Mouse (Mus musculus) spleen, adult 2 months (tissue): Measurements from ENCODE around the gene Elmo1.

Experiments
- CTCF ChIP-seq: fragments of 200-500 bp; IDR thresholded peaks from 2 replicates; pipeline ENCODE4 v1.5.1; 2011; ENCODE audit warnings: mild to moderate bottlenecking, inconsistent platforms; ENCODE audit not compliant: insufficient read depth, insufficient read length, insufficient replicate concordance; ENCODE audit errors: extremely low read depth
- POLR2A ChIP-seq: fragments of 200-500 bp; IDR thresholded peaks from 2 replicates; pipeline ENCODE4 v1.6.1; 2011; ENCODE audit warnings: low read depth, low read length, inconsistent platforms

- TF ChIP-seq CTCF: no peak
- no peak for TF ChIP-seq POLR2A
Measured at GRCm38 (mm10) chr13:20104791-20105190, 14.4 kb downstream of the Elmo1 start.
